Mouse (Mus musculus) forebrain, embryonic 14.5 days (tissue): ENCODE data around the gene Gpr146. TPM values are rescaled to one million over a fixed set of nuclear protein-coding genes. Genes with fewer than 3 reads are reported as not detected.

ENCODE experiments used
- ATAC-seq: fragments of 200-750 bp; cut with Nextera tagmentation; 2 replicates; pipeline ENCODE4 v1.8.0; 2017; ENCODE audit warnings: mild to moderate bottlenecking, moderate library complexity
- DNase-seq: peaks from one replicate; pipeline ENCODE4 v3.0.0-alpha.2; 2015; ENCODE audit warnings: low spot score
- H3K27ac ChIP-seq: fragments of 300-500 bp; sonication (generic); 2 replicates; pipeline ENCODE4 v1.5.1; 2014; ENCODE audit warnings: low read depth, mild to moderate bottlenecking, control low read depth, low read length, moderate library complexity
- H3K27me3 ChIP-seq: fragments of 300-500 bp; sonication (generic); replicated peaks from 2 replicates; pipeline ENCODE4 v1.6.1; 2014; ENCODE audit warnings: low read length, control low read depth, mixed read lengths; ENCODE audit not compliant: control insufficient read depth, insufficient read depth
- H3K36me3 ChIP-seq: fragments of 300-500 bp; sonication (generic); 2 replicates; pipeline ENCODE4 v1.6.1; 2014; ENCODE audit warnings: low read length, control low read depth; ENCODE audit not compliant: control insufficient read depth, insufficient read depth
- H3K4me1 ChIP-seq: fragments of 300-500 bp; sonication (generic); 2 replicates; pipeline ENCODE4 v1.6.1; 2014; ENCODE audit warnings: antibody characterized with exemption, low read length, control low read depth; ENCODE audit not compliant: control insufficient read depth, insufficient read depth
- H3K4me2 ChIP-seq: fragments of 300-500 bp; sonication (generic); 2 replicates; pipeline ENCODE4 v1.6.1; 2014; ENCODE audit warnings: mild to moderate bottlenecking, control low read depth, low read length
- H3K4me3 ChIP-seq: fragments of 300-500 bp; sonication (generic); 2 replicates; pipeline ENCODE4 v1.5.1; 2014; ENCODE audit warnings: low read depth, low read length, control low read depth
- H3K9ac ChIP-seq: fragments of 300-500 bp; sonication (generic); 2 replicates; pipeline ENCODE4 v1.6.1; 2014; ENCODE audit warnings: mild to moderate bottlenecking, low read length, control low read depth, moderate library complexity
- H3K9me3 ChIP-seq: fragments of 300-500 bp; sonication (generic); replicated peaks from 2 replicates; pipeline ENCODE4 v1.6.1; 2016; ENCODE audit warnings: low read length, control low read depth, mixed read lengths; ENCODE audit not compliant: control insufficient read depth
- WGBS: fragments of 180-500 bp; shearing (Covaris S2); extraction: QIAGEN DNeasy Blood & Tissue Kit; methylation state at CpG from one replicate; pipeline ENCODE4 v1.1.7; 2014; 5-methylcytosine and 5-hydroxymethylcytosine counted together
- polyA plus RNA-seq: library from polyadenylated mRNA; unstranded; fragments of >200 nt; fragmentation: Nextera tagmentation; extraction: Ambion mirVana; gene quantifications from 2 replicates; pipeline ENCODE4 v1.2.1, GENCODE M21; 2014

Gpr146 gene
- polyA plus RNA-seq, 1 experiment from 2014 or later: 0.93 TPM

- Histone ChIP-seq H3K4me3 (peak within 1 kb of the TSS; percentile 23), H3K9ac (peak within 1 kb of the TSS; percentile 54; the same call in 1 of the 2 replicates), H3K27ac (peak within 1 kb of the TSS; percentile 68), H3K27me3 (no peaks in the 10 kb centered on the region), H3K4me1 (peaks cover 26% of the 10 kb centered on the region), H3K9me3 (no peaks in the 10 kb centered on the region), H3K4me2 (peak within 1 kb of the TSS; percentile 49), H3K36me3 (no peaks in the 10 kb centered on the region; the same call in 1 of the 2 replicates)
- WGBS: 36% methylated on average over 21 of the region's 21 CpGs
- peak; percentile 85 for DNase-seq
- ATAC-seq: peak; percentile 71
Observed at GRCm38 (mm10) chr5:139423026-139423865, 45.7 kb downstream of the Gpr146 start, which contains the start of gene Gper1. TSS of gene Gper1 (plus strand) at chr5:139423151.

- Histone ChIP-seq H3K27me3 (no peaks in the 10 kb centered on the region), H3K27ac (no peak overlapping the region), H3K4me3 (no peak overlapping the region), H3K4me2 (no peak overlapping the region), H3K4me1 (peaks cover 28% of the 10 kb centered on the region), H3K36me3 (no peaks in the 10 kb centered on the region; the same call in 1 of the 2 replicates), H3K9ac (no peak overlapping the region), H3K9me3 (no peaks in the 10 kb centered on the region)
- DNase-seq (no peak), ATAC-seq (no peak)
- WGBS: 76% methylated on average over 9 of the region's 9 CpGs
Observed at GRCm38 (mm10) chr5:139425198-139425597, 47.7 kb downstream of the Gpr146 start.

- H3K36me3 ChIP-seq: no peaks in the 10 kb centered on the region; the same call in 1 of the 2 replicates
- peaks cover 39% of the 10 kb centered on the region for H3K4me1 ChIP-seq
- 92% methylated on average over 9 of the region's 9 CpGs for WGBS
- no peak overlapping the region for H3K4me3 ChIP-seq
- H3K9ac ChIP-seq: no peak overlapping the region
- no peak overlapping the region for H3K27ac ChIP-seq
- no peak overlapping the region for H3K4me2 ChIP-seq
- DNase-seq: no peak
- no peak for ATAC-seq
- H3K9me3 ChIP-seq: no peaks in the 10 kb centered on the region
- no peaks in the 10 kb centered on the region for H3K27me3 ChIP-seq
Observed at GRCm38 (mm10) chr5:139427001-139427400, 49.5 kb downstream of the Gpr146 start.

- WGBS: 67% methylated on average over 9 of the region's 9 CpGs
- H3K27ac ChIP-seq: no peak overlapping the region
- ATAC-seq: no peak
- H3K4me1 ChIP-seq: peaks cover 38% of the 10 kb centered on the region
- no peak overlapping the region for H3K4me3 ChIP-seq
- no peaks in the 10 kb centered on the region for H3K27me3 ChIP-seq
- no peak for DNase-seq
- H3K9me3 ChIP-seq: no peaks in the 10 kb centered on the region
- H3K4me2 ChIP-seq: no peak overlapping the region
- H3K9ac ChIP-seq: no peak overlapping the region
- no peaks in the 10 kb centered on the region; the same call in 1 of the 2 replicates for H3K36me3 ChIP-seq
Observed at GRCm38 (mm10) chr5:139427989-139428388, 50.5 kb downstream of the Gpr146 start.

- WGBS: 21% methylated on average over 12 of the region's 12 CpGs
- H3K27me3 ChIP-seq: no peaks in the 10 kb centered on the region
- H3K9ac ChIP-seq: no peak overlapping the region
- DNase-seq (peak; percentile 63), ATAC-seq (no peak)
- H3K4me2 ChIP-seq: no peak overlapping the region
- no peak overlapping the region for H3K4me3 ChIP-seq
- peaks cover 45% of the 10 kb centered on the region for H3K4me1 ChIP-seq
- peak overlapping the region; percentile 49; the same call in 1 of the 2 replicates for H3K27ac ChIP-seq
- no peaks in the 10 kb centered on the region; the same call in 1 of the 2 replicates for H3K36me3 ChIP-seq
- no peaks in the 10 kb centered on the region for H3K9me3 ChIP-seq
Observed at GRCm38 (mm10) chr5:139429818-139430341, 52.4 kb downstream of the Gpr146 start.

- no peak for ATAC-seq
- WGBS: 11% methylated on average over 6 of the region's 6 CpGs
- H3K4me3 ChIP-seq: no peak overlapping the region
- no peaks in the 10 kb centered on the region for H3K36me3 ChIP-seq
- peak; percentile 52 for DNase-seq
- no peak overlapping the region for H3K4me2 ChIP-seq
- no peaks in the 10 kb centered on the region for H3K27me3 ChIP-seq
- H3K9me3 ChIP-seq: no peaks in the 10 kb centered on the region
- H3K9ac ChIP-seq: no peak overlapping the region; the same call in 1 of the 2 replicates
- no peak overlapping the region; the same call in 1 of the 2 replicates for H3K27ac ChIP-seq
- H3K4me1 ChIP-seq: peaks cover 56% of the 10 kb centered on the region
Observed at GRCm38 (mm10) chr5:139432333-139432732, 54.8 kb downstream of the Gpr146 start.

GRCm38 (mm10) chr5:139432747-139433508, 55.4 kb downstream of the Gpr146 start:
- no peak overlapping the region for H3K4me2 ChIP-seq
- DNase-seq (no peak), ATAC-seq (no peak)
- H3K27me3 ChIP-seq: no peaks in the 10 kb centered on the region
- 39% methylated on average over 7 of the region's 7 CpGs for WGBS
- H3K4me3 ChIP-seq: no peak overlapping the region
- no peaks in the 10 kb centered on the region for H3K9me3 ChIP-seq
- H3K27ac ChIP-seq: no peak overlapping the region; the same call in 1 of the 2 replicates
- H3K9ac ChIP-seq: no peak overlapping the region
- peaks cover 56% of the 10 kb centered on the region for H3K4me1 ChIP-seq
- H3K36me3 ChIP-seq: no peaks in the 10 kb centered on the region

- no peaks in the 10 kb centered on the region for H3K9me3 ChIP-seq
- ATAC-seq (no peak), DNase-seq (no peak)
- H3K36me3 ChIP-seq: no peaks in the 10 kb centered on the region
- 79% methylated on average over 9 of the region's 9 CpGs for WGBS
- H3K4me2 ChIP-seq: no peak overlapping the region
- H3K27ac ChIP-seq: peak overlapping the region; percentile 70
- no peaks in the 10 kb centered on the region for H3K27me3 ChIP-seq
- no peak overlapping the region for H3K4me3 ChIP-seq
- peaks cover 54% of the 10 kb centered on the region for H3K4me1 ChIP-seq
- no peak overlapping the region for H3K9ac ChIP-seq
Observed at GRCm38 (mm10) chr5:139433842-139434568, 56.5 kb downstream of the Gpr146 start.
